Mouse (Mus musculus): ENCODE measurements around the gene Bpifb9a.
"Not testable (repeated sequence)": the region's sequence is repeated elsewhere in the genome, so short reads cannot be mapped to it uniquely, and the experiment has no call there.

Gene Bpifb9a

GRCm38 (mm10) chr2:154257554-154257953 lies at the start of gene Bpifb9a:
Gene Bpifb9a (plus strand): TSS chr2:154257854.
- not testable (repeated sequence) for DNase-seq (ENCODE audit: extremely low spot score)

GRCm38 (mm10) chr2:154209112-154209511 lies 48.5 kb upstream of the Bpifb9a start:
- DNase-seq (ENCODE audit: extremely low spot score) = peak; percentile 22

- DNase-seq (ENCODE audit: extremely low spot score) = no peak
These were observed 46.5 kb upstream of the Bpifb9a start for GRCm38 (mm10) chr2:154211121-154211520.

GRCm38 (mm10) chr2:154211881-154212280 lies 45.8 kb upstream of the Bpifb9a start:
- no peak for DNase-seq (ENCODE audit: extremely low spot score)

GRCm38 (mm10) chr2:154215191-154215590 lies 42.5 kb upstream of the Bpifb9a start:
- DNase-seq (ENCODE audit: extremely low spot score) = peak; percentile 67

- no peak for DNase-seq (ENCODE audit: extremely low spot score)
These were observed 37.7 kb upstream of the Bpifb9a start for GRCm38 (mm10) chr2:154219950-154220349.

- peak; percentile 73 for DNase-seq (ENCODE audit: extremely low spot score)
These were observed 34.3 kb upstream of the Bpifb9a start, which contains the start of gene Bpifb5 for GRCm38 (mm10) chr2:154223265-154223916. Gene Bpifb5 (plus strand): TSS chr2:154223742.

GRCm38 (mm10) chr2:154223917-154224273 lies 33.8 kb upstream of the Bpifb9a start:
- DNase-seq (ENCODE audit: extremely low spot score) = peak; percentile 59

GRCm38 (mm10) chr2:154226991-154227390 lies 30.7 kb upstream of the Bpifb9a start:
- DNase-seq (ENCODE audit: extremely low spot score) = no peak

GRCm38 (mm10) chr2:154227830-154228229 lies 29.8 kb upstream of the Bpifb9a start:
- DNase-seq (ENCODE audit: extremely low spot score) = no peak

- DNase-seq (ENCODE audit: extremely low spot score) = no peak
These were observed 24.2 kb upstream of the Bpifb9a start for GRCm38 (mm10) chr2:154233426-154233825.

GRCm38 (mm10) chr2:154240771-154241170 lies 16.9 kb upstream of the Bpifb9a start:
- DNase-seq (ENCODE audit: extremely low spot score) = no peak

- not testable (repeated sequence) for DNase-seq (ENCODE audit: extremely low spot score)
These were observed 14.9 kb upstream of the Bpifb9a start for GRCm38 (mm10) chr2:154242726-154243125.

- DNase-seq (ENCODE audit: extremely low spot score) = no peak
These were observed 14.2 kb upstream of the Bpifb9a start for GRCm38 (mm10) chr2:154243356-154244036.

GRCm38 (mm10) chr2:154245322-154245721 lies 12.3 kb upstream of the Bpifb9a start:
- DNase-seq (ENCODE audit: extremely low spot score) = no peak

GRCm38 (mm10) chr2:154255254-154255653 lies 2.4 kb upstream of the Bpifb9a start:
- DNase-seq (ENCODE audit: extremely low spot score) = not testable (repeated sequence)

GRCm38 (mm10) chr2:154255770-154256169 lies 1.9 kb upstream of the Bpifb9a start:
- no peak for DNase-seq (ENCODE audit: extremely low spot score)

GRCm38 (mm10) chr2:154264397-154264796 lies 6.7 kb downstream of the Bpifb9a start:
- not testable (repeated sequence) for DNase-seq (ENCODE audit: extremely low spot score)

- not testable (repeated sequence) for DNase-seq (ENCODE audit: extremely low spot score)
These were observed 34.2 kb downstream of the Bpifb9a start for GRCm38 (mm10) chr2:154291866-154292265.

- no peak for DNase-seq (ENCODE audit: extremely low spot score)
These were observed 35.2 kb downstream of the Bpifb9a start for GRCm38 (mm10) chr2:154292833-154293232.

GRCm38 (mm10) chr2:154294746-154295145 lies 37.1 kb downstream of the Bpifb9a start:
- DNase-seq (ENCODE audit: extremely low spot score) = peak; percentile 51

GRCm38 (mm10) chr2:154300496-154300895 lies 42.8 kb downstream of the Bpifb9a start:
- peak; percentile 75 for DNase-seq (ENCODE audit: extremely low spot score)

- DNase-seq (ENCODE audit: extremely low spot score) = no peak
These were observed 44.1 kb downstream of the Bpifb9a start for GRCm38 (mm10) chr2:154301763-154302162.

Measured in embryo, embryonic 9.5 days (tissue).